Mouse (Mus musculus) left cerebral cortex, adult 2 months (tissue): ENCODE measurements at regions not wholly inside any gene's neighbourhood (a gene's known extent, or its start where the extent isn't known, plus 50 kb on each side); places are given as distances from the start of the nearest gene placed in this dataset.

Source experiments
- DNase-seq, 2 experiments: peaks; one replicate each; pipeline ENCODE4 v3.0.0; 2021 to 2022; ENCODE audit warnings: low spot score in 2 of 2, mixed read lengths in 1 of 2; ENCODE audit errors: extremely low spot score in 1 of 2
- H3K27ac ChIP-seq: fragments of 200-600 bp; 2 replicates; pipeline ENCODE4 v1.8.1; 2022
- H3K4me3 ChIP-seq: fragments of 200-600 bp; 2 replicates; pipeline ENCODE4 v1.8.1; 2022
- CTCF ChIP-seq: fragments of 200-600 bp; IDR thresholded peaks from 2 replicates; pipeline ENCODE4 v1.8.1; 2022; ENCODE audit warnings: antibody characterized with exemption, mild to moderate bottlenecking, moderate library complexity
- intact Hi-C: fragments of 180-260 bp; cut with DNase I; formaldehyde crosslinking; loops from one replicate; pipeline ENCODE4 v1.15.1; 2025

DNA sequence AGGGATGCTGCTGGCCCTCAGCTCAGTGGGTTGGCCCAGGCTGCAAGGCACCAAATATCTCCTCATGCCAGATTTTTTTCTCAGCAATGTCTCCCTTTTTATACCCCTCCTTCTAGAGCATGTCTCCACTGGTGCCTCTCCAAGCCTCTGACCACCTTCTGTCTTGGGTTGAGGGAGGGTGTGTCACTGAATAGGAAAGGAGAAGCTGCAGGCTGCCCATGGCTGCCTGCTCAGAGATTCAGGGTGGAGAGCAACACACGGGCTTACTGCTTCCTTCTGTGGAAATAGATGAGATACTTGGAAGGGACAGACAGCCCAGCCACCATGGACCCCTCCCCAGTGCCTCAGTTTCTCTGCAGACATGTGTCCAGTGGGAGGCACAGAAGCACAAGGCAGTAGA lies 156.0 kb downstream of the Sec61b start:
- DNase-seq: no peak
- TF ChIP-seq CTCF: no peak
- H3K4me3 ChIP-seq: no peak overlapping the region
- intact Hi-C loops: no loop called here
- H3K27ac ChIP-seq: no peak overlapping the region

DNA sequence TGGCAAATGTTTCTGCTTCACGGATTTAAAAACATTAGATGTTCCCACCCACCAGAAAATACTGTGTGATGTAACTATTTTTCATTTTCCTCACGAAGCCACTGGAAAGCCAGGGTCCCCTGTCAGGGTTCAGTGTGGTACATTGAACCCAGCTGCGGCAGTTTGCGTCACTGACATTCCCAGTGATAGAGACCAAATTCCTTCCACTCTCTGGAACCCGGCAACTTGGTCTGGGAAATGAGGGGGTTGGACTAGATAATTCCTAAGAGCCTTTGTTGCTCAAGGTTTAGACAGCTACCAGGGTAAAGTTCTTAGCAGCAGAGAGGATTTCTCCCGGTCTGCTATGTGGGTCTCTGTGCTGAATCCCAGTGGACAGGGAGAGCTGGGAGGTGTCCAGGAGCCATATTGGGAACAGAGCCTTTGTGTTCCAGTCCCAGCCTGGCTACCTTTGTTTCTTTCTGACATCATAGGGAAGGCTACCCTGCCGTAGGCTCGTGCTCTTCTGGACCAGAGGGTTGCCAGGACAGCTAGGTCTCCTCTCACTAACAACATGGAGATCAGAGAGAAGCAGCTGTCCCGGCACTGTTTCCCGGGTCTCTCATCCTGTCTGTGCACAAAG lies 164.5 kb downstream of the Sec61b start:
- no peak for TF ChIP-seq CTCF
- Histone ChIP-seq H3K27ac (no peak overlapping the region), H3K4me3 (no peak overlapping the region)
- no peak for DNase-seq
- intact Hi-C loops: no loop called here

DNA sequence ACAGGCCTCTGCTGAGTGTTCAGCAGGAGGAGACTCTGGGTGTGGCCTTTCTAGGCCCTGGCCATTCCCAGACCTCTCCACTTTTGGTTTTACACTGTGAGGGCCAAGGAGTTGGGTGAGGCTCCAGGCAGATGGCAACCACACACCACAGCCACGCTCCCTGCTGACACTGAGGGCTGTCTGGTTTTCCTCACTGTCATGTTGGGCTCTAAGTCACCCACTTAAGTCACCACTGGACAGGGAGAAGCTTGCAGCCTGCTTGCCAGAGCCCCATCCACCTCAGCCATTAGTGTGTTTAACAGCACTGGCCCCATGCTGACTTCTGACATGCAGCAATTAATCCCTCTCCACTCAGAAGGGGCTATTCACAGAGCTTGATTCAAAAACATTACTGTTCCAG lies 170.6 kb downstream of the Sec61b start:
- no peak for DNase-seq
- no peak for TF ChIP-seq CTCF
- Histone ChIP-seq H3K27ac (no peak overlapping the region), H3K4me3 (no peak overlapping the region)
- intact Hi-C loops: no loop called here

GRCm38 (mm10) chr4:47648701-47649100 lies 174.2 kb downstream of the Sec61b start:
- TF ChIP-seq CTCF: no peak
- intact Hi-C loops: no loop called here
- Histone ChIP-seq H3K4me3 (no peak overlapping the region), H3K27ac (no peak overlapping the region)
- no peak for DNase-seq

- intact Hi-C loops: no loop called here
- DNase-seq: no peak
- TF ChIP-seq CTCF: no peak
- no peak overlapping the region for H3K27ac ChIP-seq
- no peak overlapping the region for H3K4me3 ChIP-seq
Observed at GRCm38 (mm10) chr4:47649951-47650350, 175.5 kb downstream of the Sec61b start.

DNA sequence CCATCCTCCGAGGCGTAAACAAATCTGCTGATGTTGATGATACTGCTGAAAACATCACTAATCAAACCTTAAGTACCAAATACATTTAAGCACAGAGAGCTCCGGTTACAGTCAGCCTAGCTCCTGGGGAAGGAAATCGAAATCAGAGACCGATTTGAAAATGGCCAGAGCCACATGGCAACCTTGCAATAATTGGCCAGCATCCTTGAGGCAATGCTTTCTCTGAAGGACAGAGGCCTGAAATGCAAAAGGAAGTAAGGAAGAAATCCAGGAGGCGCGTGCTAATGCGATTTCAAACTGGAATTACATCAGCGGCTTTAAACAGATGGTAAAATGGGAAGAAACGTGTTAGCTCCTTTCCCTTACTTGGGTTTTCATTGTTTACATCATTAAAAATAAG lies 177.1 kb downstream of the Sec61b start:
- no peak for TF ChIP-seq CTCF
- no peak overlapping the region for H3K27ac ChIP-seq
- intact Hi-C loops: no loop called here

DNA sequence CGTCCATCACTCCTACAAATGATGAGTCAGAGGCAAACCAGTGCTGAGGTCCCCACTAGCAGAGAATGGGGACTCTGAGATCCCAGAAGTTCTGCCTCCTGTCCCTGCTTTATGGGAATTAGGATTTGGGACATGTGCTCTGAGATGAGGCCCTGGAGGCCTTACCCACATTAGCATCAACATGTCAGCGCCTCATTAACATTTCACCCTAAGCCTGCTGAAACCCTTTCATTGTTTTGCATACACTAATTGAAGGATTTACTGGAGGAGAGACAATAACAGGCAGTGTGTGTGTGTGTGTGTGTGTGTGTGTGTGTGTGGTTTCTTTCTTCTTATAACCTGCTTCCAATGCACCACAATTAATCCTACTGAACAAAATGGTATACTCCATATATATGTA lies 178.7 kb downstream of the Sec61b start:
- no peak for DNase-seq
- Histone ChIP-seq H3K27ac (no peak overlapping the region), H3K4me3 (no peak overlapping the region)
- TF ChIP-seq CTCF: no peak
- intact Hi-C loops: no loop called here

More for the DNA sequence above, 177.1 kb downstream of the Sec61b start:
- no peak overlapping the region for H3K4me3 ChIP-seq
- DNase-seq: no peak

DNA sequence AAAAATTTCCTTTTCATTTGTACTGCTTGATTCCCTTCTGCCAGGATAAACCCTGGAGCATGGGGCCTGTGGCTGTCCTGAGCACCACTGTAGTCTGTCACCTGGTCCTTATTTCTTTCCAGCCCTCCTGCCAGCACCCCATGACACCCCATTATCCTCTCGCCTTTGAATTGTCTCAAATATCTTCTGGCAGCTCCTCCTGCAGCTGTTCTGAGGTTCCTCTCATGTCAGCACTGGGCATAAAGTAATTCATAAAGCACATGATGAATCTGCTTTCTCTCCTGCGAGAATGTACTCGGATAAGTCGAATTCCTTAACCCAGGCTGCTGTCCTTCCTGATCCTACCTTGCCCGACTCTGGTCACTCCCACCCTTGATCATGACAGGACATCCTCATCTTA lies 195.1 kb downstream of the Sec61b start:
- Histone ChIP-seq H3K27ac (no peak overlapping the region), H3K4me3 (no peak overlapping the region)
- no peak for DNase-seq
- TF ChIP-seq CTCF: no peak
- intact Hi-C loops: no loop called here

DNA sequence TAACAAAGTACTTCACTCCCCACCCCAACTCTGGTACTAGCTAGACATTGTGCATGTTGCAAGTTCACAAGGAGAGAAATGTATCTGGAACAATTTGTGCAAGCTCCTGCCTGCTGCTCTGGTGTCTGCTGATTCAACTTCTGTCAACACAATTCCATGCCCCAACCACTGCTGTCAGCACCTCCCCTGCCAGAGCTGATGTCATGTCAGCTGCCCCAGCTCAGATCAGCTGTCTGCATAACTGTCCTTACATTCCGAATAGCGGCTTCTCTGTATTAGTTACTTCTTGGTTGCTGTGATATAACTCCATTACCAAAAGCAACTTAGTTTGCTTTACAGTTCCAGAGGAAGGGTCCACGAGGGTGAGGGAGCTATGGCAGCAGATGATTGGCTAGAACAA lies 196.0 kb downstream of the Sec61b start:
- TF ChIP-seq CTCF: no peak
- H3K27ac ChIP-seq: no peak overlapping the region
- intact Hi-C loops: no loop called here
- no peak for DNase-seq
- no peak overlapping the region for H3K4me3 ChIP-seq

DNA sequence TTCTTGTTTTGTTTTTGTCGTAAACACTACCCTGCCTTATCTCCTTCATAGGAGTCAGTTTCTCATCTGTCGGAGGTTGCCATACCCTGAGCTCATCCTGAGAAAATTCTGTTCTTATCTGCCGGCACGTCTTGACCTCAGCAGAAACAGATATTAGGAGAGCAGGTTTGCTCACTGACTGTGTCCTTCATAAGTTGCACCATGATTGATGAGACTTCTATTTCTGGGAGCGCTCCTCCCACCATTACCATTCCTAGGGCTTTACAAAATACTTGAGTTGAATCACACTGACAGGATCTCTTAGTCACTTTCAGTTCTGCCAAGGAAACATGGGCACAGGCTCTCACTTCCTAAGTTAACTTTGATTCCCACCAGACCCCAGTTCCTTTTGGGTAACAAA lies 196.9 kb downstream of the Sec61b start:
- H3K4me3 ChIP-seq: no peak overlapping the region
- no peak overlapping the region for H3K27ac ChIP-seq
- intact Hi-C loops: no loop called here
- TF ChIP-seq CTCF: no peak
- no peak for DNase-seq

DNA sequence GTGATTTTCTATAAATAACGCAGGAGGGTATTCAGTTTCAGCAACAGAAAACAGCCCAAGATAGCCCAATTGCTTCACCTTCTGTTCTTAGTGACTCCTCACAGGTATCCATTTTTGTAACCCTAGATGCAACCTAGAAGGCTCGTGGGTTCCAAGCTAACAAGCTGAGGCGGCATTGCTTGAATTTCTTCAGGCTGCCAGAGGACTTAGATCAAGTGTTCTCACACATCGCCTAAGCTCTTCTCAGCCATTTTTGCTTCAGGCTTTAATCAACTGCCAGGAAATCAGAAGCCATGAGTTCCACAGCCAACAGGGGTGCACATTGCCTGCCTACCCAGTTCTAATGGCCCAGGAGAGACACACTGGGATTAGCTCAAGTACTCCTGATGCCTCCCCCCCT lies 206.7 kb downstream of the Sec61b start:
- DNase-seq: no peak
- H3K4me3 ChIP-seq: no peak overlapping the region
- TF ChIP-seq CTCF: no peak
- intact Hi-C loops: no loop called here
- H3K27ac ChIP-seq: no peak overlapping the region

DNA sequence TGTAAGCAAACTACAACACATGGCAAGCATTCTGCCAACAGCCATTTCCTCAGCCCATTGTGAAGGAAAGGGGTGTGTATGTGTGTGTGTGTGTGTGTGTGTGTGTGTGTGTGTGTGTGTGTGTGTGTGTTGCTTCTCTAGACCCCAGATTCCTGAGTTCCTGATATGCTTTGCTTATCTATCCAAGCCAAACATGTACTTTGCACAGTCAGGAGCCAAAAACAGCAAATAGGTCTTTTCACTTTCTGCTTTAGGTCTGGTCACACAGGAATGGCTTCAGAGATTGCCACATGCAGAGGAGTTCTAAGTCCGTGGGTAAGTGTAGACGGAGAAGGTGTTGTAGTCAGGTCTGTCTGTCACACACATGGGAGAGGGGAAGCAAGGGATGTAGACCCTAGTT lies 216.7 kb downstream of the Sec61b start:
- no peak for DNase-seq
- intact Hi-C loops: no loop called here
- no peak for TF ChIP-seq CTCF
- Histone ChIP-seq H3K27ac (no peak overlapping the region), H3K4me3 (no peak overlapping the region)

DNA sequence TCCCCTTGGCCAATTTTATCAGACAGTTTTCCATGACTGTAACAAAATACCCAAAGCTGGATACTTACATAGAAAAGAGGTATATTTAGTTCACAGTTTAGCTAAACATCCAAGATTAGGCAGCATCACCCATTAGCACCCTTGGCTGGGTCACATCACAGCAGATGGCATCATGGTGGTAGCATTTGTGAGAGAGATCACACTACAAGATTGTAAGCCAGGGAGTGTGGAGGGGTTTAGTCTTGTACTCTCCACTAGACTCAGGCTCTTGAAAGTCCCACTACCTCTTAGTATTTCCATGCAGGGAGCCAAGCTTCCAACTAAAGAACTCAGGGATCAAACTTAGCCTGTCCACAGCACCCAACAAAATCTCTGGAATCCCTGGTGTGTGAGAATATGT lies 218.2 kb downstream of the Sec61b start:
- no peak for TF ChIP-seq CTCF
- DNase-seq: no peak
- intact Hi-C loops: loop anchor here (2.0 kb wide), 1 partner anchor 90 kb away; no protein-coding TSS in a partner anchor
- no peak overlapping the region for H3K4me3 ChIP-seq
- no peak overlapping the region for H3K27ac ChIP-seq

- TF ChIP-seq CTCF: no peak
- DNase-seq: no peak
- H3K27ac ChIP-seq: no peak overlapping the region
- intact Hi-C loops: loop anchor here (2.0 kb wide), 1 partner anchor 90 kb away; no protein-coding TSS in a partner anchor
- no peak overlapping the region for H3K4me3 ChIP-seq
Observed at GRCm38 (mm10) chr4:47693221-47693620, 218.8 kb downstream of the Sec61b start.
